Mouse (Mus musculus): ENCODE results near the gene Mrps15. TPM values are rescaled to one million over a fixed set of nuclear protein-coding genes. Genes with fewer than 3 reads are reported as not detected.
"Not testable (repeated sequence)": the region's sequence is repeated elsewhere in the genome, so short reads cannot be mapped to it uniquely, and the experiment has no call there.

Mrps15 gene
- polyA plus RNA-seq, 1 experiment from 2014 or later: 130 TPM

GRCm38 (mm10) chr4:126083021-126083420, 36.3 kb downstream of the Mrps15 start:
- H3K27me3 ChIP-seq: no peaks in the 10 kb centered on the region
- no peak overlapping the region for H3K9ac ChIP-seq
- no peak overlapping the region for H3K4me2 ChIP-seq
- no peak overlapping the region for H3K4me3 ChIP-seq
- WGBS: 90% methylated on average over 9 of the region's 9 CpGs
- H3K27ac ChIP-seq: no peak overlapping the region
- 0 out of 2 replicates have a peak, but pooled peaks cover 4% of the 10 kb centered on the region for H3K4me1 ChIP-seq
- peaks cover 3% of the 10 kb centered on the region; the same call in 1 of the 2 replicates for H3K36me3 ChIP-seq
- no peaks in the 10 kb centered on the region for H3K9me3 ChIP-seq
- no peak for ATAC-seq (ENCODE audit: insufficient number of reproducible peaks, low FRiP score, low TSS enrichment, low read depth)

GRCm38 (mm10) chr4:126084382-126084781, 37.7 kb downstream of the Mrps15 start:
- peaks cover 3% of the 10 kb centered on the region; the same call in 1 of the 2 replicates for H3K36me3 ChIP-seq
- no peak overlapping the region for H3K9ac ChIP-seq
- ATAC-seq (ENCODE audit: insufficient number of reproducible peaks, low FRiP score, low TSS enrichment, low read depth): no peak
- 0 out of 2 replicates have a peak, but pooled peaks cover 4% of the 10 kb centered on the region for H3K4me1 ChIP-seq
- no peak overlapping the region for H3K4me3 ChIP-seq
- no peaks in the 10 kb centered on the region for H3K27me3 ChIP-seq
- 53% methylated on average over 8 of the region's 8 CpGs for WGBS
- no peak overlapping the region for H3K27ac ChIP-seq
- H3K9me3 ChIP-seq: no peaks in the 10 kb centered on the region
- no peak overlapping the region for H3K4me2 ChIP-seq

- WGBS: 26% methylated on average over 7 of the region's 7 CpGs
- peak; percentile 67; the same call in 1 of the 2 replicates for ATAC-seq (ENCODE audit: insufficient number of reproducible peaks, low FRiP score, low TSS enrichment, low read depth)
- H3K27ac ChIP-seq: no peak overlapping the region
- no peak overlapping the region for H3K4me3 ChIP-seq
- H3K4me1 ChIP-seq: 0 out of 2 replicates have a peak, but pooled peaks cover 4% of the 10 kb centered on the region
- peaks cover 3% of the 10 kb centered on the region; the same call in 1 of the 2 replicates for H3K36me3 ChIP-seq
- H3K9me3 ChIP-seq: no peaks in the 10 kb centered on the region
- no peak overlapping the region for H3K9ac ChIP-seq
- no peak overlapping the region for H3K4me2 ChIP-seq
- H3K27me3 ChIP-seq: no peaks in the 10 kb centered on the region
These were observed 39.4 kb downstream of the Mrps15 start for GRCm38 (mm10) chr4:126085996-126086576.

GRCm38 (mm10) chr4:126090101-126090847, 43.5 kb downstream of the Mrps15 start:
- Histone ChIP-seq H3K9me3 (no peaks in the 10 kb centered on the region), H3K36me3 (no peaks in the 10 kb centered on the region), H3K9ac (no peak overlapping the region), H3K4me3 (no peak overlapping the region), H3K27ac (no peak overlapping the region), H3K4me2 (no peak overlapping the region), H3K27me3 (no peaks in the 10 kb centered on the region), H3K4me1 (0 out of 2 replicates have a peak, but pooled peaks cover 4% of the 10 kb centered on the region)
- no peak for ATAC-seq (ENCODE audit: insufficient number of reproducible peaks, low FRiP score, low TSS enrichment, low read depth)
- 60% methylated on average over 7 of the region's 7 CpGs for WGBS

- Histone ChIP-seq H3K4me3 (no peak overlapping the region), H3K4me1 (0 out of 2 replicates have a peak, but pooled peaks cover 4% of the 10 kb centered on the region), H3K36me3 (no peaks in the 10 kb centered on the region), H3K4me2 (no peak overlapping the region), H3K27ac (no peak overlapping the region), H3K9me3 (no peaks in the 10 kb centered on the region), H3K9ac (no peak overlapping the region), H3K27me3 (no peaks in the 10 kb centered on the region)
- WGBS: 71% methylated on average over 4 of the region's 4 CpGs
- ATAC-seq (ENCODE audit: insufficient number of reproducible peaks, low FRiP score, low TSS enrichment, low read depth): no peak
These were observed 44.1 kb downstream of the Mrps15 start for GRCm38 (mm10) chr4:126090848-126091124.

GRCm38 (mm10) chr4:126091873-126092272, 45.1 kb downstream of the Mrps15 start:
- WGBS: 73% methylated on average over 8 of the region's 8 CpGs
- ATAC-seq (ENCODE audit: insufficient number of reproducible peaks, low FRiP score, low TSS enrichment, low read depth): no peak
- no peak overlapping the region for H3K27ac ChIP-seq
- H3K4me2 ChIP-seq: no peak overlapping the region
- no peak overlapping the region for H3K9ac ChIP-seq
- H3K27me3 ChIP-seq: no peaks in the 10 kb centered on the region
- peaks cover 3% of the 10 kb centered on the region; the same call in 1 of the 2 replicates for H3K4me1 ChIP-seq
- H3K9me3 ChIP-seq: no peaks in the 10 kb centered on the region
- H3K4me3 ChIP-seq: no peak overlapping the region
- H3K36me3 ChIP-seq: no peaks in the 10 kb centered on the region

- H3K4me3 ChIP-seq: peak overlapping the region; percentile 74
- WGBS: 55% methylated on average over 14 of the region's 14 CpGs
- H3K27me3 ChIP-seq; H3K9ac ChIP-seq; H3K9me3 ChIP-seq; H3K27ac ChIP-seq; ATAC-seq (ENCODE audit: insufficient number of reproducible peaks, low FRiP score, low TSS enrichment, low read depth): not testable (repeated sequence)
- H3K36me3 ChIP-seq: peaks cover 12% of the 10 kb centered on the region; the same call in 1 of the 2 replicates
- peak overlapping the region; percentile 51 for H3K4me2 ChIP-seq
- peaks cover 18% of the 10 kb centered on the region; the same call in 1 of the 2 replicates for H3K4me1 ChIP-seq
These were observed 49.1 kb downstream of the Mrps15 start for GRCm38 (mm10) chr4:126095622-126096430.

GRCm38 (mm10) chr4:126096464-126097111, 49.9 kb downstream of the Mrps15 start, which contains the start of gene Lsm10:
Gene Lsm10 (plus strand): TSS chr4:126096623.
- Histone ChIP-seq H3K4me2 (peak within 1 kb of the TSS; percentile 51), H3K27ac (peak within 1 kb of the TSS; percentile 87), H3K36me3 (peaks cover 12% of the 10 kb centered on the region), H3K4me1 (peaks cover 18% of the 10 kb centered on the region; the same call in 1 of the 2 replicates), H3K9me3 (no peaks in the 10 kb centered on the region), H3K27me3 (no peaks in the 10 kb centered on the region), H3K4me3 (peak within 1 kb of the TSS; percentile 74), H3K9ac (peak within 1 kb of the TSS; percentile 78)
- peak; percentile 95 for ATAC-seq (ENCODE audit: insufficient number of reproducible peaks, low FRiP score, low TSS enrichment, low read depth)
- WGBS: 2% methylated on average over 36 of the region's 37 CpGs

GRCm38 (mm10) chr4:126097711-126098253, 51.1 kb downstream of the Mrps15 start:
- Histone ChIP-seq H3K9me3 (no peaks in the 10 kb centered on the region), H3K4me3 (no peak overlapping the region), H3K4me1 (peaks cover 23% of the 10 kb centered on the region), H3K27ac (no peak overlapping the region), H3K36me3 (peaks cover 12% of the 10 kb centered on the region), H3K4me2 (no peak overlapping the region), H3K27me3 (no peaks in the 10 kb centered on the region), H3K9ac (no peak overlapping the region)
- ATAC-seq (ENCODE audit: insufficient number of reproducible peaks, low FRiP score, low TSS enrichment, low read depth): no peak
- WGBS: 92% methylated on average over 20 of the region's 20 CpGs

- Histone ChIP-seq H3K4me3 (no peak overlapping the region), H3K27ac (no peak overlapping the region), H3K9ac (no peak overlapping the region), H3K9me3 (no peaks in the 10 kb centered on the region), H3K36me3 (peaks cover 12% of the 10 kb centered on the region), H3K4me2 (no peak overlapping the region), H3K27me3 (no peaks in the 10 kb centered on the region), H3K4me1 (peaks cover 29% of the 10 kb centered on the region)
- ATAC-seq (ENCODE audit: insufficient number of reproducible peaks, low FRiP score, low TSS enrichment, low read depth): no peak
- WGBS: 91% methylated on average over 3 of the region's 3 CpGs
These were observed 52.6 kb downstream of the Mrps15 start for GRCm38 (mm10) chr4:126099365-126099764.

GRCm38 (mm10) chr4:126100764-126101163, 54.0 kb downstream of the Mrps15 start:
- 81% methylated on average over 3 of the region's 3 CpGs for WGBS
- no peak for ATAC-seq (ENCODE audit: insufficient number of reproducible peaks, low FRiP score, low TSS enrichment, low read depth)
- peaks cover 42% of the 10 kb centered on the region for H3K4me1 ChIP-seq
- no peaks in the 10 kb centered on the region for H3K9me3 ChIP-seq
- no peak overlapping the region for H3K27ac ChIP-seq
- H3K4me2 ChIP-seq: no peak overlapping the region
- no peaks in the 10 kb centered on the region for H3K27me3 ChIP-seq
- peaks cover 12% of the 10 kb centered on the region for H3K36me3 ChIP-seq
- H3K9ac ChIP-seq: no peak overlapping the region
- H3K4me3 ChIP-seq: no peak overlapping the region
